Mouse (Mus musculus): Measurements from ENCODE around the gene Tmod2.

DNA sequence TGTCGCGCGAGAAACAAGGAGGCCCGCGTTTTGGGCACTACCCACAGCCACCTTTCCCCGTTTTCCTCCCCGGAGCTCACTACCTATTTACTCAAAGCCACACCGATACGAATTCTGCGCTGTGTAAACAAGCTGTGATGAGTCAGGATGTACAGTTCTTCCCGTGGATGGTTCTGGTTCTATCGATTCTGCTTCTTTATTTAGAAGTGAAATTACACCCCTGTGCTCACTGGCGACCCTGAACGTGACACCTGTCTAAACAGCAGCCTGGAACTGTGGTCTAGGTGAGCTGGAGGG, 15.1 kb upstream of the Tmod2 start:
- TF ChIP-seq CTCF (IDR thresholded peaks at IDR 0.05; ENCODE audit: control insufficient read depth, insufficient read depth, insufficient read length) (no peak), FOSL1 (IDR thresholded peaks at IDR 0.05; ENCODE audit: insufficient read depth, low read length, poor library complexity, severe bottlenecking) (no peak), USF1 (IDR thresholded peaks at IDR 0.05; ENCODE audit: low read depth) (no peak), CEBPB (IDR thresholded peaks at IDR 0.05; ENCODE audit: low read depth) (no peak), MAX (IDR thresholded peaks at IDR 0.05) (no peak)

Data from C2C12 (cell line).